Mouse (Mus musculus) liver, adult 2 months (tissue): ENCODE data around the gene Eef2k.

Experiments used
- CTCF ChIP-seq: fragments of 200-500 bp; IDR thresholded peaks from 2 replicates; pipeline ENCODE4 v1.5.1; 2011; ENCODE audit warnings: low read depth, low read length, control low read depth
- POLR2A ChIP-seq: fragments of 200-500 bp; IDR thresholded peaks from 2 replicates; pipeline ENCODE4 v1.6.1; 2011; ENCODE audit warnings: low read length, control low read depth; ENCODE audit not compliant: insufficient read depth; ENCODE audit errors: extremely low read depth

DNA sequence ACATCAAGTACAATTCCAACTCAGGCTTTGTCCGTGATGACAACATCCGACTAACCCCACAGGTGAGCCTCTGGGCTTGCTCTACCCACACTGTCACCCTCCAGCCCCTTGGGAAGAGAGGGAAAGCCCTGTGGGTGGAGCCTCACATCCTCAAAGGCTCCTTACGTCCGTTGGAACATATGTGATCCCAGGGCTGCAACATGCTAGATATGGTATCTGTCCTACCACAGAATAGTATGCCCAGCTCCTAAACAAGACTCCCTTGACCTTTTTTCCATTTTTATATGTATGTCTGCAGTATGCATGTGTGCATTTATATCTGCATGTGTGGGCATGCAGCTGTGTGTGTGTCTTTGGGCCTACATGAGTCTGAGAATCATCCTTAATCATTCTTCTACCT is 42.1 kb downstream of the Eef2k start:
- TF ChIP-seq CTCF (no peak), POLR2A (no peak)
